ENCODE assay signal across 8 mouse cellular contexts in genomic region chr19:29366226-29366968, GRCm38 (mm10). TPM values are rescaled to one million over a fixed set of nuclear protein-coding genes. Genes with fewer than 3 reads are reported as not detected.
DNase-seq lines count a peak whose midpoint lies in the region; ATAC-seq and TF ChIP-seq lines count a peak whose summit lies in the region.

No protein-coding gene starts in this region.

- no peak for DNase-seq in testis, postnatal 14 days (ENCODE audit: low spot score)
- no peak for DNase-seq in forebrain, embryonic 14.5 days (ENCODE audit: low spot score)
- no peak for DNase-seq in limb, embryonic 14.5 days (ENCODE audit: low spot score)
- DNase-seq in frontal cortex, postnatal 36 days (ENCODE audit: low spot score in 2 of 2) = no peak
- no peak for DNase-seq in urinary bladder, adult 18-20 months (ENCODE audit: low spot score in 2 of 2)
- no peak for DNase-seq in cerebellum, postnatal 10 days

- peak overlapping the region; percentile 65 for H3K4me2 ChIP-seq in forebrain, embryonic 14.5 days (ENCODE audit: low read length)
- H3K4me2 ChIP-seq in limb, embryonic 14.5 days (replicated peaks; ENCODE audit: low read depth, low read length, severe bottlenecking) = peak overlapping the region; percentile 54
- H3K4me2 ChIP-seq in stomach, embryonic 14.5 days (replicated peaks; ENCODE audit: low read depth, low read length) = peak overlapping the region; percentile 70

- TF ChIP-seq CTCF in testis, adult 2 months (IDR thresholded peaks at IDR 0.05; ENCODE audit: control insufficient read depth, insufficient read depth, insufficient replicate concordance, low read depth, low read length) = no peak

- WGBS in forebrain, embryonic 14.5 days = 59% methylated on average over 20 of the region's 20 CpGs
- WGBS in limb, embryonic 14.5 days = 56% methylated on average over 20 of the region's 20 CpGs
- 49% methylated on average over 20 of the region's 20 CpGs for WGBS in stomach, embryonic 14.5 days

- ATAC-seq in forebrain, embryonic 14.5 days = no peak
- no peak for ATAC-seq in limb, embryonic 14.5 days (ENCODE audit: low FRiP score, low read depth)
- no peak for ATAC-seq in stomach, embryonic 14.5 days (ENCODE audit: insufficient number of reproducible peaks, insufficient read depth, low FRiP score, low read depth)

- no peak overlapping the region for H3K27ac ChIP-seq in testis, adult 2 months (ENCODE audit: control insufficient read depth, insufficient read depth, low read depth, low read length)
- H3K27ac ChIP-seq in forebrain, embryonic 14.5 days (ENCODE audit: low read depth, low read length) = no peak overlapping the region
- no peak overlapping the region for H3K27ac ChIP-seq in limb, embryonic 14.5 days (replicated peaks; ENCODE audit: low read depth, low read length)
- H3K27ac ChIP-seq in stomach, embryonic 14.5 days (ENCODE audit: low read length) = no peak overlapping the region

- H3K36me3 ChIP-seq in testis, adult 2 months (ENCODE audit: control insufficient read depth, insufficient read depth, low read length) = no peaks in the 10 kb centered on the region
- H3K36me3 ChIP-seq in forebrain, embryonic 14.5 days (ENCODE audit: control insufficient read depth, insufficient read depth, low read length) = no peaks in the 10 kb centered on the region
- H3K36me3 ChIP-seq in limb, embryonic 14.5 days (ENCODE audit: control insufficient read depth, insufficient read depth, low read length) = no peaks in the 10 kb centered on the region
- H3K36me3 ChIP-seq in stomach, embryonic 14.5 days (ENCODE audit: control insufficient read depth, insufficient read depth, low read length) = no peaks in the 10 kb centered on the region

- H3K4me3 ChIP-seq in testis, adult 2 months (ENCODE audit: control insufficient read depth, low read depth, low read length) = peak overlapping the region; percentile 48
- H3K4me3 ChIP-seq in forebrain, embryonic 14.5 days (ENCODE audit: low read depth, low read length) = peak overlapping the region; percentile 34
- H3K4me3 ChIP-seq in limb, embryonic 14.5 days (replicated peaks; ENCODE audit: low read length) = peak overlapping the region; percentile 46
- peak overlapping the region; percentile 54 for H3K4me3 ChIP-seq in stomach, embryonic 14.5 days (ENCODE audit: low read depth, low read length)

- no peak for TF ChIP-seq POLR2A in testis, adult 2 months (IDR thresholded peaks at IDR 0.05; ENCODE audit: control insufficient read depth, low read depth, low read length)
- TF ChIP-seq POLR2A in limb, embryonic 14.5 days (IDR thresholded peaks at IDR 0.05; ENCODE audit: borderline replicate concordance, extremely low read depth, insufficient read depth, insufficient read length) = no peak

- peaks cover 10% of the 10 kb centered on the region for H3K4me1 ChIP-seq in testis, adult 2 months (ENCODE audit: control insufficient read depth, insufficient read depth, low read length)
- peaks cover 6% of the 10 kb centered on the region for H3K4me1 ChIP-seq in forebrain, embryonic 14.5 days (ENCODE audit: control insufficient read depth, insufficient read depth, low read length)
- H3K4me1 ChIP-seq in limb, embryonic 14.5 days (ENCODE audit: control insufficient read depth, insufficient read depth, low read length) = 0 out of 2 replicates have a peak, but pooled peaks cover 2% of the 10 kb centered on the region
- no peaks in the 10 kb centered on the region; the same call in 1 of the 2 replicates for H3K4me1 ChIP-seq in stomach, embryonic 14.5 days (ENCODE audit: control insufficient read depth, insufficient read depth, low read length)

- no peaks in the 10 kb centered on the region for H3K27me3 ChIP-seq in testis, adult 2 months (ENCODE audit: control insufficient read depth, insufficient read depth, low read length)
- H3K27me3 ChIP-seq in forebrain, embryonic 14.5 days (replicated peaks; ENCODE audit: control insufficient read depth, insufficient read depth, low read length) = no peaks in the 10 kb centered on the region
- no peaks in the 10 kb centered on the region for H3K27me3 ChIP-seq in limb, embryonic 14.5 days (ENCODE audit: control insufficient read depth, insufficient read depth, low read length)
- H3K27me3 ChIP-seq in stomach, embryonic 14.5 days (ENCODE audit: control insufficient read depth, insufficient read depth, low read length) = no peaks in the 10 kb centered on the region

- peak overlapping the region; percentile 52 for H3K9ac ChIP-seq in forebrain, embryonic 14.5 days (ENCODE audit: low read length)
- peak overlapping the region; percentile 40 for H3K9ac ChIP-seq in limb, embryonic 14.5 days (ENCODE audit: low read depth, low read length, severe bottlenecking)
- H3K9ac ChIP-seq in stomach, embryonic 14.5 days (replicated peaks; ENCODE audit: low read depth, low read length) = peak overlapping the region; percentile 11; the same call in 1 of the 2 replicates

- no peaks in the 10 kb centered on the region for H3K9me3 ChIP-seq in forebrain, embryonic 14.5 days (replicated peaks; ENCODE audit: control insufficient read depth, low read length)
- H3K9me3 ChIP-seq in limb, embryonic 14.5 days (ENCODE audit: control insufficient read depth, low read length) = no peaks in the 10 kb centered on the region
- H3K9me3 ChIP-seq in stomach, embryonic 14.5 days (ENCODE audit: control insufficient read depth, low read depth, low read length) = no peaks in the 10 kb centered on the region

RNA-seq across cellular contexts. Expression of gene Plgrkt, which starts 0.8 kb away (rescaled TPM):
- 4.9 TPM in 2 replicates for polyA plus RNA-seq in testis, adult 2 months (2012; rRNA removed)
- 109 TPM in 2 replicates for polyA plus RNA-seq in forebrain, embryonic 14.5 days (2014; fragmentation: Nextera tagmentation; extraction: Ambion mirVana)
- polyA plus RNA-seq in limb, embryonic 14.5 days (2012; rRNA removed) = 36.7 and 47.5 TPM in 2 replicates
- 64.6 and 65.8 TPM in 2 replicates for polyA plus RNA-seq in limb, embryonic 14.5 days (2014; fragmentation: Nextera tagmentation; extraction: Ambion mirVana)
- 66.9 and 68.1 TPM in 2 replicates for polyA plus RNA-seq in stomach, embryonic 14.5 days (2014; fragmentation: Nextera tagmentation; extraction: Ambion mirVana)

RNA-seq across cellular contexts. Expression of gene Cd274, which starts 0.9 kb away (rescaled TPM):
- 0.88 and 1.3 TPM in 2 replicates for polyA plus RNA-seq in testis, adult 2 months (2012; rRNA removed)
- 0.46 and 0.74 TPM in 2 replicates for polyA plus RNA-seq in forebrain, embryonic 14.5 days (2014; fragmentation: Nextera tagmentation; extraction: Ambion mirVana)
- polyA plus RNA-seq in limb, embryonic 14.5 days (2012; rRNA removed) = 0.47 and 0.77 TPM in 2 replicates
- 0.10 and 0.21 TPM in 2 replicates for polyA plus RNA-seq in limb, embryonic 14.5 days (2014; fragmentation: Nextera tagmentation; extraction: Ambion mirVana)
- 0.45 and 0.46 TPM in 2 replicates for polyA plus RNA-seq in stomach, embryonic 14.5 days (2014; fragmentation: Nextera tagmentation; extraction: Ambion mirVana)

RNA-seq across cellular contexts. Expression of gene Rln1, which starts 31.9 kb away (rescaled TPM):
- polyA plus RNA-seq in testis, adult 2 months (2012; rRNA removed) = not detected in 2 replicates
- polyA plus RNA-seq in forebrain, embryonic 14.5 days (2014; fragmentation: Nextera tagmentation; extraction: Ambion mirVana) = 3.9 and 4.0 TPM in 2 replicates
- 0.19 and 0.41 TPM in 2 replicates for polyA plus RNA-seq in limb, embryonic 14.5 days (2012; rRNA removed)
- 0.68 TPM in 1 of 2 replicates, not detected in the other for polyA plus RNA-seq in limb, embryonic 14.5 days (2014; fragmentation: Nextera tagmentation; extraction: Ambion mirVana)
- not detected in 2 replicates for polyA plus RNA-seq in stomach, embryonic 14.5 days (2014; fragmentation: Nextera tagmentation; extraction: Ambion mirVana)

RNA-seq across cellular contexts. Expression of gene Insl6, which starts 41.2 kb away (rescaled TPM):
- 248 and 302 TPM in 2 replicates for polyA plus RNA-seq in testis, adult 2 months (2012; rRNA removed)
- polyA plus RNA-seq in forebrain, embryonic 14.5 days (2014; fragmentation: Nextera tagmentation; extraction: Ambion mirVana) = 2.3 and 3.2 TPM in 2 replicates
- 2.8 and 3.0 TPM in 2 replicates for polyA plus RNA-seq in limb, embryonic 14.5 days (2012; rRNA removed)
- polyA plus RNA-seq in limb, embryonic 14.5 days (2014; fragmentation: Nextera tagmentation; extraction: Ambion mirVana) = 5.6 and 6.7 TPM in 2 replicates
- polyA plus RNA-seq in stomach, embryonic 14.5 days (2014; fragmentation: Nextera tagmentation; extraction: Ambion mirVana) = 4.1 and 5.6 TPM in 2 replicates

RNA-seq across cellular contexts. Expression of gene Pdcd1lg2, which starts 44.3 kb away (rescaled TPM):
- 0.19 and 0.46 TPM in 2 replicates for polyA plus RNA-seq in testis, adult 2 months (2012; rRNA removed)
- polyA plus RNA-seq in forebrain, embryonic 14.5 days (2014; fragmentation: Nextera tagmentation; extraction: Ambion mirVana) = not detected in 2 replicates
- not detected in 2 replicates for polyA plus RNA-seq in limb, embryonic 14.5 days (2012; rRNA removed)
- polyA plus RNA-seq in limb, embryonic 14.5 days (2014; fragmentation: Nextera tagmentation; extraction: Ambion mirVana) = not detected in 2 replicates
- polyA plus RNA-seq in stomach, embryonic 14.5 days (2014; fragmentation: Nextera tagmentation; extraction: Ambion mirVana) = not detected in 2 replicates
